Mouse (Mus musculus) spleen, postnatal 14 days (tissue): ENCODE results near the gene Lrp6.

Source experiments
- DNase-seq, 2 experiments: peaks; one replicate each; pipeline ENCODE4 v3.0.0; 2021 to 2022; ENCODE audit warnings: low spot score in 2 of 2

Lrp6 gene

DNA sequence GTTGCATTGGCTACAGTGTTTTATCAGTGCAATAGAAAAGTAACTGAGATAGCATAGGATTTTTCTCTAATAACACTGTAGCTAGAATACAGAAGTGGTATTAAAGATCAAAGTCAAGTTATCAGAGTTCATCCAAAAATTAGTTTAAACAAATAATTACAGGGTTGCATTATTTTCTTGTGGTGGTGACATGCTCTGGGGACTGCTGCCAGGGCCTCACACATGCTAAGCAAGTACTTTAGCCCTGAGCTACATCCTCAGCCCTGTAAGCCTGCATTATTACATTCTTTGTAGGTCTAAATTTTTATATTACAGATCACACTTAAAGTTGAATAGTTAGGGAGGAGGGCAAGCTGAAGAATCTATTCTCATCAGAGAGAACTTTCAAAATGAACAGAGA, 68.2 kb downstream of the Lrp6 start:
- no peak for DNase-seq

DNA sequence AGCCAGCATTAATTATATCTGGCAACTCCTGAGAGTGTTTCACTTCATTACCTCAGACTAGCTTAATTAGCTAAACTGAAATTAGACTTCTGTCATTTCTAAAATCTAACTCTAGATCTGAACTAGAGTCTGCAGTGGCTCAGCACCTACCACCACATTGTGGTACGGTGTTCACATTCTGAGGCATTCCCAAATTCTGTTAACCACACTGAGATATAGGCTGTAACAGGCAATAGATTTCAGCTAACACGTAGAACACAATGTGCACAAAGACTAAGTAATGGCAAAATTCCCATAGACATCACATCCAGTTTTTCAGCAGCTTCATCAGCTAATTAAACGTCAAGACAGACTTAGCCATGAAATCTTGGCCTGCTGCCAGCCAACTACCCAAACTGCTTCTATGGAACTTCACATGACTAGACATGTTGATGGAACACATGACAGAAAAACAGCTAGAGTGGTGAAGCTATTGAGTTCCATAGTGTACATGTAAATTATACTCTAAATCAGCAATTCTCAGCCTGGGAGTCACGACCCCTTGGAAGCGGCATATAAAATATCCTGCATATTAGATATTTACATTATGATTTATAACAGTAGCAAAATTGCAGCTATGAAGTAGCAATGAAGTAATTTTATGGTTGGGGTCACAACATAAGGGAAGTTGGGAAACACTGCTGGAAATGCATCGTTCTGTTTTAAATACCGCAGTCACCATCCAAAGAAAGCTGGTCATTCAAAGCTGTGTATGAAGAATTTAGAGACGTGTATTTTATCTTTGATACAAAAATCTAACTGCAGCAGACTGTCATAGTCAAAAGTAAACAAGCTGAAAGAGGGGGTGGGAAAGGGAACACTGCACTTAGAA, 71.7 kb downstream of the Lrp6 start:
- DNase-seq: no peak

DNA sequence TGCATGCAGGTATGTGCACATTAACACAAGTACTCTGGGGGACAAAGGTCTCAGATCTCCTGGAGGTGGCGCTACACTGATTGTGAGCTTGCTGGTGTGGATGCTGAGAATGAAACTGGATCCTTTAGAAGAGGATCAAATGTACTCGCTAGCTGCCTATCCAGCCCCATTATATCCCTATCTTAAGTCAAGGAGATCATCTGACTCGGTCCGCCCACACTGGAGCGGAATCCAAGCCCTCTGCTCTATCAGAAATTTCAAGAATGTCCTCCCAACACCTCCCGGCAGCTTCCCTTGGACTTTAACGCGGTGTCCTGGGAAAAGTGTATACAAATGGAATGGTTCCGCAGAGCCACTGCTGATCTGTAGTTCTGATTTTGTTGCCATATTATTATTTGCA, 77.1 kb downstream of the Lrp6 start:
- no peak for DNase-seq

DNA sequence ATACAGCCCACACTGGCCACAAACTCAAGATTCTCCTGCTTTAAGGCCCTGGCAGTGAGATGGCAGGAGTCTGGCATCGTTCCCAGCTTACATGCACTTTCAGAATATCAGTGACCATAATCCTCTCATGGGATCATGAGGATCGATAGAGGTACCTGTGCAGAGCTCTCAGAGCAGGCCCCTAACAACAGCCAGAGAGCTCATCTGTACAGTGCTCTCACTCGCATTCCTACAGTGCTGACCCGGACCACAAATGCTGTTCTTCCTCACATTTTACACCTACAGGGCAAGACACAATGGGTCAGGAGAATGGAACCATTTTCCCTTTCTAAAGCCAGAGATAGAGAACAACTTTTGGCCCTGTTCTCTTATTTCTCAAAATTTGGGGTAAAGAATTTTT, 77.6 kb downstream of the Lrp6 start:
- DNase-seq: no peak

DNA sequence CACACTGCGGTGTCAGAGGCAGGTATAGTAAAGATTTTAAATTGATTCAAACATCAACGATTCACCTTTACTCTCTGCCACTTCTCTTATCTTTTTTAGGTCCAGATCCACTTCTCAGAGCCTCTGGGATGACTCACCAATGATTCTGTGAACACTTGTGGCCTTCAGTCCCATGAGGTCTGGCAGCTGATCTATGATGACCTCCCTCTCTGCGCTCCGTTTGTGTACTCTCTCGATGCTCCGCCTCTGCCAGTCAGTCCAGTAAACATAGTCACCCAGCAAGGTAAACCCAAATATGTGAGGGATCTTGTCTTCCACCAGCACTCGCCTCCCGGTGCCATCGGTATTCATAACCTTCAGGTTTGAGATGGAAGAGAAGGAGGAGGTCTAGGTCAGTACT, 80.4 kb downstream of the Lrp6 start:
- no peak for DNase-seq

DNA sequence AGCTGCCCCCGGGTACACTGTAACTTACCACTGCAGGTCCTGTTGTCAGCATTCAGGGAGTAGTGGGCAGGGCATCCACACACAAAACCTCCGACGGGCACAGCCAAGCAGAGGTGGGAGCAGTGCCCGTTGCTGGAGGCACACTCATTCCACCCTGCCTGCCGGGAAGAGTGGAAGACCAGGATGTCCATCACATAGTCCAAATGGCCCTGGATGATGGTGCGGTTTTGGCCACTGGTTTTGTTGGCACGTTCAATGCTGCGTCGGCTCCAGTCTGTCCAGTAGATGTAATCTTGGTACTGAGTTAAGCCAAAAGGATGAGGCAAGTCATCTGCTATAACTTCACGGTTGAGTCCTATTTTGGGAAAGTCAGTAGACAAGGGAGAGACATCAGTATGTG, 87.3 kb downstream of the Lrp6 start:
- no peak for DNase-seq

DNA sequence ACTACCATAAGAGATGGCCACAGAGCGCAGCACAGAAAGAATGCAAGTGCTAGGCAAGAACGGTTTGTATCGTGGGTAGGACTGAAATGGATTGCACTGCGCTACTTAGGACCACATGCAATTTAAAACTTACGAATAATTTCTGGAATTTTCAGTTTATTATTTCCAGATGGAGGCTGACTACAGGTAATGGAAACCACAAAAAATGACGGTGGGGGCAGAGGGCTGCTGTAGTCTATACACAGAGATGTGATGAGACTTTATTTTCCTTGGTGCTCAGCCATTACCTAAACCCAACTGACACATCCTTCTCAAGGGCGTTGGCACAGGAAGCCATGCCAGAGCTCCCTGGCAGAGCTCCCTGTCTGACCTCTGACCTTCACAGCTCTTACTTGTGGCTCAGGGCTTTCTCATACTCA, 93.6 kb downstream of the Lrp6 start:
- DNase-seq: no peak

DNA sequence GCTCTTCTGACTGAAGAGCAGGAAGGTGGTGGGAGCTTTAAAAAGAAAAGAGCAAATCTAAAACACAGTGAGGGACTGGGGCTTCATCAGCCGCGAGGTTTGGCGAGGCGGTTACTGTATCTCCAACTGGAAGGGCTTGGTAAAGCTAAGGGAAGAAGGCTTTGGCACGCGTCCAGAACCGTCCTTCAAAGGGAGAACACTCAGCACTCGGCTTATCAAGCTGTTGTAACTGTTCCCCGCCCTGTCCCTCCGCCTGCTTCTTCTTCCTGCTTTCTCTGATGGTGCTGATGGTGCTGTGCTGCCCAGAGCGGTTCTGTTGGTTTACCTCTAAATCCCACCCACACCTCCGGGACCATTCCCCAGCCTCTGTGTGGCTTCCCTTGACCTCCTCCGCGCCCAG, 95.9 kb downstream of the Lrp6 start:
- DNase-seq: peak; percentile 13 to 19

DNA sequence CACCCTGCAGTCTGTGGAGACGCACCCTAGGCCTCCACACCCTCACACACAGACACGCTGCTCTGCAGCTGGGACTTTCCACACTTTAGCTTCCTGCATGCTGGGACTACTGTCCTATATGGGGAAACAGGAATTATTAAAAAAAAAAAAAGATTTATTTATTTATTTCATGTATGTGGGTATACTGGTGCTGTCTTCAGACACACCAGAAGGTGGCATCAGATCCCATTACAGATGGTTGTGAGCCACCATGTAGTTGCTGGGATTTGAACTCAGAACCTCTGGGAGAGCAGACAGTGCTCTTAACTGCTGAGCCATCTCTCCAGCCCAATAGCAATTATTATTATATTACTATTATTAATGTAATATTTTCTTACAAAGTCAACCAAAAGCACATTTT, 97.5 kb downstream of the Lrp6 start:
- no peak for DNase-seq

DNA sequence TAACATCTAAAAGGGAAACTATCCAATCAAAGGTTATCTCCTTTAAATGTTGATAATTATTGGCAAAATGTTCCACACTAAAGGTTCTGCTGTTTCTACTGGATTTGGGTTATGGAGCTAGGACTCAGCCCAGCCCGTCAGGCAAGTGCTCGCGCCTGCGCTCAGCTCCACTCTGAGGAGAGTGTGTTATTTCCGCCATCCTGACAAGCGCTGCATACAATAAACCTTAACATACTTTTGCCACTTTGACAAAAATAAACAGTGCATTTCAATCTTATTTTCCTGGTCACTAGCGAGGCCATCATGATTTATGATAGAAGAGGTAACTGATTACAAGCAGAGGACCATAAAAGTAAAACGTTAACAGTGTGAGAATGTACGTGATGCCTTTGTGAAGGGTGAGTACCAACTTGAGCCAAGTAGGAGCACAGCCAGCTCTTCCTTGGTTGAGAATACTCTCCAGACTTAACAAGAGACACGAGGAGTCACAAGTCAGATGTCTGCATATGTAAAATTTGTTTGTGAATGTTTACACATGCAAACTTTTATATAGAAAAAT, 100.0 kb downstream of the Lrp6 start:
- DNase-seq: no peak

DNA sequence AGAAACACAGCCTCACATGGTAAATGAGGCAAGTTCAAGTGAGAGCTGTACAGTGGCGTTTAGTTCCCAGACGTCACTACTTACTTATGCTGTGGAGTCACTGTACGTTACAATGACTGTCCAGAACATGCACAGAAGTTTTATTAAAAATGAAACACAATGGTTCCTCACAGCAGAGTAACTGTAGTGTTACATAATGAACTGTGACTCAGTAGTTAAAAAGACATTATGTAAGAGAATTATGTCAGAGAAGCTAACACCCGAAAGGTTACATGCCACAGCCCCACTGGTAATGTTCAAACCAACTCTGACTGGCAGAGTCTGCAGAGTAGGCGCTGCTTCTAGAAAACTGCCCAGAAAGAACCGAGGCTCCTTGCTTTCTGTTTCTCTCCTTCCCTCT, 105.6 kb downstream of the Lrp6 start:
- DNase-seq: no peak

DNA sequence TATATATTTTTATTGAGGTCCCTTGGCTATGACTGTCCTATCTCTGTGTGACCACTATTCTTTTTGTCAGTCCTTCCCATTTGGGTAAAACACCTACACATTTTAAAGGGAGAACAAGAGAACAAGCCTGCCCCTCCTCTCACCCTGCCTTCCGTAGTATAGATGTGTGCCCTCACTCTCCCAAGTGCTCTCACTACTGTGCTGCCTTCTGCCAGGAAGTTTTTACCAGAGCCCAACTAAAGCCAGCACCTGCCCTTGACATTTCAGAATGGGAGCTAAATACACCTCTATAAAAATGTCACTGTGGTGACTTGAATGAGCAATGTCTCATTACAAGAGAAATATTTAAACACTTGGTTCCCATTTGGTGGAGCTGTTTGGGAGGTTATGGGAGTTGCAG, 108.4 kb downstream of the Lrp6 start:
- no peak for DNase-seq

DNA sequence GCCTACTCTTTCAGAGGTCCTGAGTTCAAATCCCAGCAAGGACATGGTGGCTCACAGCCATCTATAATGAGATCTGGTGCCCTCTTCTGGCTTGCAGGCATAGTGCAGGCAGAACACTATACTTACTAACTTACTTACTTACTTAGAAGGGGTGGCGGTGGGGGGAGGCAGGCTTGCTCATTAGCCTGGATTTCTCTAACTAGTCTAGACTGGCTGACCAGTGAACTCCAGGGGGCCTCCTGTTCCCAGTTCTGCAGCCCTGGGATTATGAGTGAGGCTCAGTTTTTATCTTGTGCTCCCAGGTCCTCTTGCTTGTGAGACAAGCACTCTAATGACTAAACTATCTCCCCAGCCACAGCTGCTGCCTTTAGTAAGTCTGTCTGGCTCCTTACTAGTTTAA, 112.7 kb downstream of the Lrp6 start:
- DNase-seq: peak in 1 of 2 experiments; percentile 4

DNA sequence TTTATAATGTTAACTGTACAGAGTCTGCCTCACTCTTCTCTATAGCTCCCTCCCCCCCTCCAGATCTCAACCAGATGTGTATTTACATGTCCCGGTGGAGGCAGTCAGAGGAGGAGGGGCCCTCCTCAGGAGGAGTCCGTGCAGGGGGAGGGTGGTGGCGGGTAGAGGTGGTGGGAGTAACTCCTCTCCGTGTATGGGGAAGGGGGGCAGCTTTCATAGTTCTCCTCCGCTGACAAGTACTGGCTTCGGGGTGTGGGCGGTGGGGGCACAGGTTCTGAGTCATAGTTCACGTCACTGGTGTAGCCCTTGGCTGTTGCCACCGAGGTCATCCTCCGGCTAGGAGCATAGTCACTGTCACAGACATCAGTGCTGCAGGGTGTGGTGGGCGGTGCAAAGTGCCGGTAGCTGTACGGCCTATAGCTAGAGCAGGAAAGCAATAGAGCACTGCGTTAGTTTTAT, 116.1 kb downstream of the Lrp6 start:
- DNase-seq: no peak

DNA sequence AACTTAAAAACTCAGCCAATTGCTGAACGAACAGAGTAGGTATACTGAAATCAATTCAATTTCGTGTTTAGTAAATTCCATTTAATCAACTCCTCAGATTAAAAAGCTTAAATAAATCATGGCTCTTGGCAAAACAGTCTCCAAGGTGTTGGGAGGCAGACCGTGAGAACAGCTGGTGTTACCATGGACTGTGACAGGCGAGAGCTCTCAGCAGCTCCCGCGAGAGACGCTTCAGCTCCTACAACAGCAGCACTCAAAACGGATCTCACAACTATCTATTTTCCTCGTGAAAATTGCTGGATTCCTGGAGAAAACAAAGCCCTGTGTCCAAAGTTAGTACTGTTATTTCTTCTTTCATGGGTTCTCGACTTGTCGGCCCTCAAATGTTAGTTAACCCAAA, 116.8 kb downstream of the Lrp6 start:
- no peak for DNase-seq

DNA sequence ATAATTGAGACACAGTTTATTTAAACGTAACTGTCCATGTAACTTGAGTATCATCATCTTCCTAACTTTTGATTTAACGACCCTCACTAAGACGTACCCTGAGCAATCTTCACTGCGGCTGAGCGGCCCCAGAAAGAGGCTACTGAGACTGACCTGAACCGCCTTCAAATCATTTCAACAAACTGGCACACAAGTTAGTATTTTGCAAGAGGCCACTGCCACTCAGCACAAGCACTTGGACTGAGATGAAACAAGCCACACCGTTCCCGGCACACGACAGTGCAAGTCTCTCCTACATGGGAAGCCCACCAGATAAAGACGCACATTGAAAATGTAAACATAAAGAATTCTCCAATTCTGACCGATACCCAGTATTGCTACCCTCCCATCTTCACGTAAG, 118.3 kb downstream of the Lrp6 start:
- DNase-seq: no peak

DNA sequence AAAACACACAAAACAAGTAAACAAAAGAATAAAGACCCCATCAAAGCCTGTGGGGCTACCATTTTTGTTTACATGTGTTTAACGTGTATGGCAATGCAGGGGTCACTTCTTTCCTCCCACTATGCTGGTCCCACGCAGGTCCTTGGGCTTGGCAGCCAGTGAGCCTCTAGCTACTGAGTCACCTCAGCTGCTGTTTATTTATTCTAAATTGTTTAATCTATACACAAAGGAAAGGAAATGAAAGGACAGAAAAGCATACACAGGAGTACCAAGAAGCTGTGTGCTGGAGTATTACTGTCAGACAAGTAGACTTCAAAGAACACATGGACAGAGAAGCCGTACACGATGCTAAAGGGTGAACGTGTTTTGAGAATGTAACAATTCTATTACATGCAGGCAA, 122.8 kb downstream of the Lrp6 start:
- no peak for DNase-seq

DNA sequence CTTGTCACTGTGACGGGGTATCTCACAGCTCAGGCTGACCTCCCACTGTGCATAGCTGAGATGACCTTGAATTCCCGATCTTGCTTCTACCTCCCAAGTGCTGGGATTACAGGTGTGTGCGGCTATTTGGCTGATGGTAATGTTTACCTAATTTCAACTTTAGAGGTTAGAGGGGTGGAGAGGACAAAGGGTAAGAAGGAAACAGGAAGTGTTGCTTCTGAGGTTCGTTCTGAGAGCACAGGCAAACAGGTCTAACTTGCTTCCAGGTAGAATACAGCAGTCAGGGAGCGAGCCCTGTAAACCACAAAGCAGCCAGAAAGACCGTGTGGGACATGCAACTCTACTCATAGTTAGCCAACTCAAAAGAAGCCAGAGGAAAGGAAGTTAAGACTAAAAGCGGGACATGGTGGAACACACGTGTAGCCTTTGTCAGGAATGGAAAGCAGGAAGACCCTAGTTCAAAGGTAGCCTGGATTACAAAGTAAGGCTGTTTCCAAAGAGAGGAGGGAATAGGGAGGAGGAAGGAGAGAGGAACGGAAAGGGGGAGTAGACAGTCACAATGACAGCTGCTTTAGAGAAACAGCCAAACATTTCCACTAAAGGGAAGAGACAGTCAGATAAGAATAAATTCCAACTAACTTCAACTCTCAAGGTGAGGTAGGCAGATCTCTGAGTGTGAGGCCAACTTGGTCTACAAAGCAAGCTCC, 123.4 kb downstream of the Lrp6 start:
- DNase-seq: no peak

DNA sequence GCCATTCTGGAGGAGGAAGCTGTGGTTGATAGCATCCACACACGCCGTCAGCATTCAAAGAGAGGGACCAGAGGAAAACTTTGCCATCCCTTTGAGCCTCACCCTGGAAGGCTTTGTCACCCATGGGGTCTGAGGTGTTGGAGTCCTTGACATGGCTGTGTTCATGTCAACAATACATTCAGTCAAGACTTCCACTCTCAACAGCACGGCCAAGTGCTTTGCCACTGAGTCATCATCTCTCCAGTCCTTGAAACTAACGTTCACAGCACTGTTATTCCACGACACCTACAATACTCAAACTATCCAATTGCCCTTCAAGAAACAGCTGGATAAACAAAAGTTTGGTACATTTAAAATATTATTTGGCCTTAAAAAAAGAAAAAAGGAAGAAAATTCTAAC, 124.5 kb downstream of the Lrp6 start:
- DNase-seq: no peak

DNA sequence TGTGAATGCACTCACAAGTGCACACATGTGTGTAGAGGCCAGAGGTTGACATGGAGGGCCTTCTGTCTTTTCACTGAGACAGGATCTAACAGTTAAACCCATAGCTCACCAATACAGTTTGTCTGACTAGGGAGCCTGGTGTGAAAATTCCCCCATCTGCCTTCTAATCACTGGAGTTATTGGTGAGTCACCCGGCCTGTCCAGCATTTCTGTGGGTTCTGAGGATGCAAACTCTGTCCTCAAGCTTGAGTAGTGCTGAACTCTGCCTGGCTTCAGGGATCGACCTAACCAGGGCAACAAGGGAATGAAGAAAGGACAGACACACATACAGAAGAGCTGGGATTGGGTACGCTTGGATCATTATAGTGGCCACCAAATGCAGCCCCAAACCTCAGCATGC, 125.0 kb downstream of the Lrp6 start:
- DNase-seq: no peak

DNA sequence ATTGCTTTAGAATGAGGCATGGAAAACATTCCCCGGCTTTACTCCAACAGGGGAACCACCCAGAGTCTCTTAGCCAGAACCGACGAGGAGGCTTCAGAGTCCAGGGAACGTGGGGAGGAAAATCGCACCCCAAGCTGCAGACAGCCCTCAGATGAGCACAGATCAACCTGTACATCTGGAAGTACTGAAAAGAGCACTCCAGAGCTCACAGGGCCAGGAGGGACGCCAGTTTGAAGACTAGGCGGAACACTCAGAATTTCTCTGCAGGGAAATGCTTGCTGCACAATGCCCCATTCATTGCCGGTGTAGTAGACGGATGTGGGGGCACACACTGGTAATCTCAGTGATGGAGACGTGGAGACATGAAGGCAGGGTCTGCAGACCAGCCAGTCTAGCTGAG, 126.7 kb downstream of the Lrp6 start:
- no peak for DNase-seq

DNA sequence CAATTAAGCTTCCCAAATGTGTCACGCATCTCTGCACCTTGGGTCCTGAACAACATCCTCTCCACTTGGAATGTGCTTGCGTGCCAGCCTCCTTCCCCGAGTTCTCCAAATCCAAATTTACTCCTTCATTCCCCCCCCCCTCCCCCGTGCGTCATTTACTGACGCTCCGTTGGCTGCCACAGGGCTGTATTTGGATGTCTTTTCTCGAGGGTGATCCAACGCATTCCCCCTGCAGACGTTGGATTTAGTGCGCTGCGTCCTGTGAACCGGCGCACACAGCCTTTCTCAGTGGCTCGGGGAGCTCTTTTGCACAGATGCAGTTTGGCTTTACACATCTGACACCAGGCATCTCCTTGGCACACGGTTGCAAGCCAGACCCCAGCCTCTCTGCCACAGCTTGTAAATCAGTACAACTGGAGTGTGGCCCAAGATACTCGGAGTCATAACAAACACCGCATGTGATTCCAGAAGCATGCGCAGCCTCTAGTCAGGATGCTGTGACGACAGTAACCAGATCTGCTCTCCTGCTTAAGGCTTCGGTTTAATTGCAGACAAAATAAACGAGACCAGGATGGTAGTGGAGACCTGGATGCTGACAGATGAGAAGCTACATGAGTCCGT, 127.3 kb downstream of the Lrp6 start:
- DNase-seq: no peak

DNA sequence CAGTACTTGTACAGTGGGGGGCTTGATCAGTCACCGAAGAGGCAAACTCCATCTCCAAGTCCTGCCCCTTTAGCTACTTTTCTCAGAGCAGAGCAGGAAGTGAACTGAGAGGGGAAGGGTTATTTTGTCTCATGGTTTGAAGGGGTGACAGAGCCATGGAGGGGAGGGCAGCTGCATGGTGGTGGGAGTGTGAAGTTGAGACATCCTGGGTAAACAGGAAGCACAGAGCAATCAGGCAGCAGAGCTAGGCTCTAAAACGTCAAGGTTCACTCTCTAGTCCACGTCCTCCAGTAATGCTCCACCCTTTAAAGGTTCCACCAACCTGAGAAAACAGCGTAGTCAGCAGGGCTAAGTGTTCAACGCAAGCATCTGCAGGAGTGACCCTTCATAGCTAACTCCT, 129.8 kb downstream of the Lrp6 start:
- DNase-seq: no peak
